Mouse (Mus musculus) lung, adult 2 months (tissue): ENCODE data around the gene Tgfb3. TPM values are rescaled to one million over a fixed set of nuclear protein-coding genes. Genes with fewer than 3 reads are reported as not detected.

Source experiments
- DNase-seq: peaks from one replicate; pipeline ENCODE4 v3.0.0; 2022
- H3K4me1 ChIP-seq: fragments of 200-500 bp; 2 replicates; pipeline ENCODE4 v1.6.1; 2011; ENCODE audit warnings: low read length; ENCODE audit not compliant: control insufficient read depth, insufficient read depth
- H3K4me3 ChIP-seq: fragments of 200-500 bp; replicated peaks from 2 replicates; pipeline ENCODE3; 2011; ENCODE audit warnings: low read depth, mild to moderate bottlenecking, control low read depth, low read length; ENCODE audit errors: extremely low read depth
- CTCF ChIP-seq: fragments of 200-500 bp; IDR thresholded peaks from 2 replicates; pipeline ENCODE4 v1.5.1; 2011; ENCODE audit warnings: mild to moderate bottlenecking, low read length, control low read depth; ENCODE audit not compliant: insufficient read depth
- POLR2A ChIP-seq: fragments of 200-500 bp; IDR thresholded peaks from 2 replicates; pipeline ENCODE4 v1.6.1; 2011; ENCODE audit warnings: low read depth, mild to moderate bottlenecking, control low read depth, low read length, borderline replicate concordance; ENCODE audit errors: extremely low read depth
- WGBS: fragments of 180-500 bp; shearing (Covaris S2); methylation state at CpG from one replicate; pipeline ENCODE4 v1.1.7; 2018; 5-methylcytosine and 5-hydroxymethylcytosine counted together
- polyA plus RNA-seq: library from polyadenylated mRNA; depleted of rRNA; stranded (reverse); fragments of >200 nt; gene quantifications from 2 replicates; pipeline ENCODE4 v1.2.3, GENCODE M21; 2012; rRNA removed

The Tgfb3 gene
- polyA plus RNA-seq, 1 experiment = 33.9 TPM

GRCm38 (mm10) chr12:86023081-86023871 is 55.6 kb downstream of the Tgfb3 start:
- Histone ChIP-seq H3K4me1 (no peaks in the 10 kb centered on the region), H3K4me3 (no peak overlapping the region)
- TF ChIP-seq POLR2A (no peak), CTCF (no peak)
- 74% methylated on average over 4 of the region's 4 CpGs for WGBS
- peak; percentile 52 for DNase-seq

GRCm38 (mm10) chr12:86022282-86022984 is 56.4 kb downstream of the Tgfb3 start:
- 70% methylated on average over 9 of the region's 9 CpGs for WGBS
- Histone ChIP-seq H3K4me1 (no peaks in the 10 kb centered on the region), H3K4me3 (no peak overlapping the region)
- no peak for DNase-seq
- no peak for TF ChIP-seq POLR2A
- no peak for TF ChIP-seq CTCF

- DNase-seq = no peak
- no peak overlapping the region for H3K4me3 ChIP-seq
- 77% methylated on average over 6 of the region's 6 CpGs for WGBS
- TF ChIP-seq CTCF (no peak), POLR2A (no peak)
- no peaks in the 10 kb centered on the region for H3K4me1 ChIP-seq
These were observed 57.3 kb downstream of the Tgfb3 start for GRCm38 (mm10) chr12:86021583-86021982.

GRCm38 (mm10) chr12:86017360-86017759 is 61.5 kb downstream of the Tgfb3 start:
- no peak for TF ChIP-seq CTCF
- TF ChIP-seq POLR2A = no peak
- no peak overlapping the region for H3K4me3 ChIP-seq
- H3K4me1 ChIP-seq = no peaks in the 10 kb centered on the region
- no peak for DNase-seq
- 70% methylated on average over 5 of the region's 5 CpGs for WGBS

GRCm38 (mm10) chr12:86015114-86015513 is 63.7 kb downstream of the Tgfb3 start:
- Histone ChIP-seq H3K4me1 (no peaks in the 10 kb centered on the region), H3K4me3 (no peak overlapping the region)
- DNase-seq = no peak
- TF ChIP-seq POLR2A = no peak
- no peak for TF ChIP-seq CTCF
- 77% methylated on average over 2 of the region's 2 CpGs for WGBS

- TF ChIP-seq CTCF = no peak
- Histone ChIP-seq H3K4me3 (no peak overlapping the region), H3K4me1 (no peaks in the 10 kb centered on the region)
- DNase-seq = no peak
- WGBS = 80% methylated on average over 3 of the region's 3 CpGs
These were observed 64.2 kb downstream of the Tgfb3 start for GRCm38 (mm10) chr12:86014621-86015020.

GRCm38 (mm10) chr12:86014174-86014573 is 64.7 kb downstream of the Tgfb3 start:
- TF ChIP-seq CTCF = no peak
- no peak for TF ChIP-seq POLR2A
- no peak overlapping the region for H3K4me3 ChIP-seq
- no peaks in the 10 kb centered on the region for H3K4me1 ChIP-seq
- no peak for DNase-seq
- 80% methylated on average over 2 of the region's 2 CpGs for WGBS

- TF ChIP-seq POLR2A (no peak), CTCF (no peak)
- DNase-seq = no peak
- Histone ChIP-seq H3K4me1 (peaks cover 3% of the 10 kb centered on the region), H3K4me3 (no peak overlapping the region)
- 68% methylated on average over 2 of the region's 2 CpGs for WGBS
These were observed 66.6 kb downstream of the Tgfb3 start for GRCm38 (mm10) chr12:86012195-86012594.

- H3K4me1 ChIP-seq = peaks cover 6% of the 10 kb centered on the region
- no peak for TF ChIP-seq CTCF
- no peak for TF ChIP-seq POLR2A
- H3K4me3 ChIP-seq = no peak overlapping the region
- 88% methylated on average over 5 of the region's 5 CpGs for WGBS
- no peak for DNase-seq
These were observed 68.2 kb downstream of the Tgfb3 start for GRCm38 (mm10) chr12:86010656-86011055.

- H3K4me3 ChIP-seq = no peak overlapping the region
- WGBS = 40% methylated on average over 3 of the region's 3 CpGs
- TF ChIP-seq CTCF (no peak), POLR2A (no peak)
- no peak for DNase-seq
- H3K4me1 ChIP-seq = peaks cover 6% of the 10 kb centered on the region
These were observed 71.5 kb downstream of the Tgfb3 start for GRCm38 (mm10) chr12:86007377-86007776.

Other genes starting within 250 kb of the Tgfb3 start
- gene Ift43, start 3.5 kb upstream of the Tgfb3 start, polyA plus RNA-seq = 32.8 and 49.6 TPM in 2 replicates
- 10.2 and 13.0 TPM in 2 replicates for gene Gpatch2l, start 162.8 kb upstream of the Tgfb3 start, polyA plus RNA-seq